Mouse (Mus musculus) lung, postnatal 25 days (tissue): ENCODE results near the gene Timeless.
"Not testable (repeated sequence)": the region's sequence is repeated elsewhere in the genome, so short reads cannot be mapped to it uniquely, and the experiment has no call there.

Experiments used
- DNase-seq: peaks from one replicate; pipeline ENCODE4 v3.0.0; 2022; ENCODE audit warnings: low spot score

Timeless gene

GRCm38 (mm10) chr10:128231697-128232419, at the start of gene Timeless:
Timeless (plus strand) TSS chr10:128232065.
- peak; percentile 83 for DNase-seq

GRCm38 (mm10) chr10:128184296-128184695, 47.6 kb upstream of the Timeless start:
- DNase-seq, result no peak

GRCm38 (mm10) chr10:128185277-128185940, 46.5 kb upstream of the Timeless start:
- DNase-seq, result no peak

GRCm38 (mm10) chr10:128185959-128186358, 45.9 kb upstream of the Timeless start:
- DNase-seq, result peak; percentile 84

- DNase-seq, result no peak
Measured at GRCm38 (mm10) chr10:128187181-128187605, 44.7 kb upstream of the Timeless start.

GRCm38 (mm10) chr10:128188242-128188877, 43.5 kb upstream of the Timeless start:
- DNase-seq, result peak; percentile 80

- no peak for DNase-seq
Measured at GRCm38 (mm10) chr10:128191472-128191871, 40.4 kb upstream of the Timeless start.

GRCm38 (mm10) chr10:128192030-128192766, 39.7 kb upstream of the Timeless start:
- DNase-seq, result not testable (repeated sequence)

- no peak for DNase-seq
Measured at GRCm38 (mm10) chr10:128193113-128193512, 38.8 kb upstream of the Timeless start.

GRCm38 (mm10) chr10:128194024-128194550, 37.8 kb upstream of the Timeless start, which contains the start of gene Gls2:
Gls2 (plus strand) TSS chr10:128194457.
- DNase-seq, result peak; percentile 97

- DNase-seq, result no peak
Measured at GRCm38 (mm10) chr10:128194551-128195461, 37.1 kb upstream of the Timeless start.

GRCm38 (mm10) chr10:128201856-128202255, 30.0 kb upstream of the Timeless start:
- DNase-seq, result no peak

- DNase-seq, result no peak
Measured at GRCm38 (mm10) chr10:128204941-128205340, 26.9 kb upstream of the Timeless start.

- no peak for DNase-seq
Measured at GRCm38 (mm10) chr10:128208326-128208725, 23.5 kb upstream of the Timeless start.

- DNase-seq, result no peak
Measured at GRCm38 (mm10) chr10:128209311-128210009, 22.4 kb upstream of the Timeless start.

- DNase-seq, result no peak
Measured at GRCm38 (mm10) chr10:128210131-128210530, 21.7 kb upstream of the Timeless start.

- no peak for DNase-seq
Measured at GRCm38 (mm10) chr10:128210954-128211353, 20.9 kb upstream of the Timeless start.

- DNase-seq, result peak; percentile 91
Measured at GRCm38 (mm10) chr10:128211390-128212108, 20.3 kb upstream of the Timeless start, which contains the start of gene Spryd4. Spryd4 (minus strand) TSS chr10:128211807.

GRCm38 (mm10) chr10:128212148-128212547, 19.7 kb upstream of the Timeless start:
- DNase-seq, result no peak
